Mouse (Mus musculus): ENCODE measurements around the gene Stk4. TPM values are rescaled to one million over a fixed set of nuclear protein-coding genes. Genes with fewer than 3 reads are reported as not detected.

The Stk4 gene
- polyA plus RNA-seq (2015; fragmentation: Nextera tagmentation; extraction: Ambion mirVana) = 12.8 and 14.0 TPM in 2 replicates

DNA sequence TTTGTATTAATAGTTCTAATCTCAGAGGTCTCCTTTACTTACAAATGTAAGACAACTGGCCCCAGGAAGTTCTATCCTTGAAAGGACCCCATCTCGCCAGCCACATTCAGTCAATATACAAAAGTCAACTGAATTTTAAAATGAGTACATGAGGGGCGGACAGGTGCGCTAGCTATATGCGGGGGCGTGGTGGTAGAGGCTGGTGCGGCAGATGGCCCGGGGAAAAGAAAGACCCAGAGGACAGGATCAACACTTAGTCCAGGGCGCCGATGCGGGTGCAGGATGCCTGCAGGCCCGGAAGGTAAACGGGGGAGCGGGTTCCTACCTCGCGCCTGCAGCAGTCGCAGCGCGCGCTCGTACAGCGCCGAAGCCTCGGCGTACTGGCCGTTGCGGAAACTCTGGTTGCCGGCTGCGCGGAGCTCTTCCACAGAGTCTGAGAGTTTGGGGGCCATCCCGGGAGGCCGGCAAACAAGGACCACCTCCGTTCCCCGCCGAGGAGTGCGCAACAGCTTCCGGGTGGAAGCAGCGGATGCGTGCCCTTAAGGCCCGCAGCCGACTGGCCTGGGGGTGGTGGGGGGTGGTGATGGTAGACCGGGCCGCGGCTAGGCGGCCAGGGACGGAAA, at the start of gene Stk4:
Gene Stk4 (plus strand): TSS at position 181 of the 623 bp plus-strand sequence.
- Histone ChIP-seq H3K27ac (ENCODE audit: low read length) (peak within 1 kb of the TSS; percentile 67), H3K4me3 (ENCODE audit: low read depth, low read length) (peak within 1 kb of the TSS; percentile 94), H3K4me2 (ENCODE audit: low read depth, low read length) (peak within 1 kb of the TSS; percentile 93), H3K4me1 (ENCODE audit: control insufficient read depth, low read depth, low read length) (peaks cover 25% of the 10 kb centered on the region), H3K27me3 (ENCODE audit: control insufficient read depth, insufficient read depth, low read depth, low read length) (no peaks in the 10 kb centered on the region), H3K9me3 (replicated peaks; ENCODE audit: control insufficient read depth, low read length) (no peaks in the 10 kb centered on the region), H3K36me3 (ENCODE audit: control insufficient read depth, insufficient read depth) (peaks cover under 1% of the 10 kb centered on the region; the same call in 1 of the 2 replicates), H3K9ac (ENCODE audit: low read depth, low read length) (peak within 1 kb of the TSS; percentile 87)
- WGBS (ENCODE audit: insufficient replicate concordance) = under 1% methylated on average over 45 of the region's 45 CpGs
- ATAC-seq (ENCODE audit: low read depth) = no peak; the same call in 1 of the 2 replicates

DNA sequence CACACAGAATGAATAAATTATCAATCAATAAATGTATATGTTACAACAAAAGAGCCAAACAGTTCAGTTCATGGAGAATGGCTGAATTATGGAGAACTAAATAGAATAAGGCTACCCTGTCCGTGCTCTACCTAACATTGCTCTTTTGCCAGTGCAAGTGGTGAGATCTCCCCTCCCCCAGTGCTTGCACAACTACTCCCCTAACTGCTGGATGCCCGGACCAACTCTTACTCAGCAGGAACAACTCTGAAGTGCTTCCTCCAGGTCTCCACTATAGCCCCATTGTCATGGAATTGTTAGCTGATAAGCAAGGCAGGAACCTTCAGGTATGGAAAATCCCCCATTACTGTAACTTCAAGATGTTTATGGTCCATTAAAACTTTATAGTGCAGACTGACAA, 48.0 kb upstream of the Stk4 start:
- H3K27ac ChIP-seq (ENCODE audit: low read length) = no peak overlapping the region
- no peak for ATAC-seq (ENCODE audit: low read depth)
- H3K4me3 ChIP-seq (ENCODE audit: low read depth, low read length) = no peak overlapping the region
- no peaks in the 10 kb centered on the region for H3K4me1 ChIP-seq (ENCODE audit: control insufficient read depth, low read depth, low read length)
- peaks cover 9% of the 10 kb centered on the region for H3K36me3 ChIP-seq (ENCODE audit: control insufficient read depth, insufficient read depth)
- H3K27me3 ChIP-seq (ENCODE audit: control insufficient read depth, insufficient read depth, low read depth, low read length) = no peaks in the 10 kb centered on the region
- no peak overlapping the region for H3K9ac ChIP-seq (ENCODE audit: low read depth, low read length)
- WGBS (ENCODE audit: insufficient replicate concordance) = 26% methylated on average over 2 of the region's 2 CpGs
- H3K4me2 ChIP-seq (ENCODE audit: low read depth, low read length) = no peak overlapping the region
- H3K9me3 ChIP-seq (replicated peaks; ENCODE audit: control insufficient read depth, low read length) = no peaks in the 10 kb centered on the region

DNA sequence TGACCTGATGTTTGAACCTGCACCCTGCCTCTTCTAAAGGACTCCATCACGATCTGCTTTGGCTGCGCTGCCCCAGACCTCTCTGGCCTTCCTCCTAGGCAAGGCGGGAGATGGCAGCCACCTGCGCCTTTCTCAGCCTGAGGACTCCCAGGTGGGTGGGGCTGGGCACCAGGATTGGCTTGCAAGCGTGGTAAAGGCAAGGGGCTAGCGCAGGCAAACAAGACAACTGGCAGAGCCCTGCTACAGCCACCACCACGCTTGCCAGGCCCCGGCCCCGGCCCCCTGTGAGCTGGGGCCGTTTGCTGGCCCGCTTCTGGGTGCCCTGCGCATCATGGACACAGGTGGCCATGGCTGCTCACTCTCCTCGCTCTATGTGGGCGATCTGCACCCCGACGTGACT, 45.0 kb upstream of the Stk4 start, which contains the start of gene Pabpc1l:
Gene Pabpc1l (plus strand): TSS at position 301 of the 400 bp plus-strand sequence.
- H3K4me2 ChIP-seq (ENCODE audit: low read depth, low read length) = no peak within 1 kb of the TSS
- WGBS (ENCODE audit: insufficient replicate concordance) = 75% methylated on average over 16 of the region's 16 CpGs
- ATAC-seq (ENCODE audit: low read depth) = no peak

DNA sequence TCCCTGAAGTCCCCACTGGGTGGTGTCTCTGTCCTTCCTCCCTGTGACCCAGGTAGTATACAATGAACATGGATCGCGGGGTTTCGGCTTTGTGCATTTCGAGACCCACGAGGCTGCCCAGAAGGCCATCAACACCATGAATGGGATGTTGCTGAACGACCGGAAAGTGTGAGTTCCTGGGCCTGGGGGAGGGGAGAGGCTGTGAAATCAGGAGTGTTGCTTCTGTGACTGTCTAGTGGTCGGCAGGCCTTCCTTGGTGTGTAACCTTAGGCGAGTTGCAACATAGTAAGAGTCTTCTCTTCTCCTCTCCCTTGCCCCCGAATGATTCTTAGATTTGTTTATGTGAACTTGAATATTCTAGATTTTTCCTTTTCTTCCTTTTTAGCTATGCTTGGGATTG, 39.0 kb upstream of the Stk4 start:
- Histone ChIP-seq H3K4me3 (ENCODE audit: low read depth, low read length) (no peak overlapping the region), H3K36me3 (ENCODE audit: control insufficient read depth, insufficient read depth) (no peaks in the 10 kb centered on the region), H3K27me3 (ENCODE audit: control insufficient read depth, insufficient read depth, low read depth, low read length) (no peaks in the 10 kb centered on the region), H3K4me2 (ENCODE audit: low read depth, low read length) (no peak overlapping the region), H3K4me1 (ENCODE audit: control insufficient read depth, low read depth, low read length) (no peaks in the 10 kb centered on the region), H3K9me3 (replicated peaks; ENCODE audit: control insufficient read depth, low read length) (no peaks in the 10 kb centered on the region), H3K27ac (ENCODE audit: low read length) (no peak overlapping the region), H3K9ac (ENCODE audit: low read depth, low read length) (no peak overlapping the region)
- ATAC-seq (ENCODE audit: low read depth) = no peak
- 57% methylated on average over 10 of the region's 10 CpGs for WGBS (ENCODE audit: insufficient replicate concordance)

More for the DNA sequence above, 45.0 kb upstream of the Stk4 start, which contains the start of gene Pabpc1l:
- H3K4me3 ChIP-seq (ENCODE audit: low read depth, low read length) = no peak within 1 kb of the TSS
- H3K9me3 ChIP-seq (replicated peaks; ENCODE audit: control insufficient read depth, low read length) = no peaks in the 10 kb centered on the region
- H3K36me3 ChIP-seq (ENCODE audit: control insufficient read depth, insufficient read depth) = no peaks in the 10 kb centered on the region
- no peak within 1 kb of the TSS for H3K9ac ChIP-seq (ENCODE audit: low read depth, low read length)
- no peak within 1 kb of the TSS for H3K27ac ChIP-seq (ENCODE audit: low read length)
- H3K4me1 ChIP-seq (ENCODE audit: control insufficient read depth, low read depth, low read length) = no peaks in the 10 kb centered on the region
- no peaks in the 10 kb centered on the region for H3K27me3 ChIP-seq (ENCODE audit: control insufficient read depth, insufficient read depth, low read depth, low read length)

DNA sequence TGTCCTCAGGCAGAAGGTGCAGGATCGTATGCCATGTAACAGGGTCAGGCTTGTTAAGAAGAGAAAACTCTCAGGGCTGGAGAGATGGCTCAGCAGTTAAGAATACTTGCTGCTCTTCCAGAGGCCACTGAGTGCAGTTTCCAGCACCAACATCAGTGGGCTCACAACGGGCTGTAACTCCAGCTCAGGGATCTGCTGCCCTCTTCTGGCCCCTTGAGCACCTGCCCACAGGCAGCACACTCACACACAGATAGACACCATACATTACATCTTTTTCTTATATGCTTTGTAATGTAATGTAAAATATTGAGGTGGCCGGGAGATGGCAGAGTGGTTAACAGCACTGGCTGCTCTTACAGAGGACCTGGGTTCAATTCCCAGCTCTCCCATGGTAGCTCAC, 37.1 kb upstream of the Stk4 start:
- Histone ChIP-seq H3K27me3 (ENCODE audit: control insufficient read depth, insufficient read depth, low read depth, low read length) (no peaks in the 10 kb centered on the region), H3K4me2 (ENCODE audit: low read depth, low read length) (no peak overlapping the region), H3K9ac (ENCODE audit: low read depth, low read length) (no peak overlapping the region), H3K36me3 (ENCODE audit: control insufficient read depth, insufficient read depth) (no peaks in the 10 kb centered on the region), H3K9me3 (replicated peaks; ENCODE audit: control insufficient read depth, low read length) (no peaks in the 10 kb centered on the region), H3K4me1 (ENCODE audit: control insufficient read depth, low read depth, low read length) (no peaks in the 10 kb centered on the region), H3K27ac (ENCODE audit: low read length) (no peak overlapping the region), H3K4me3 (ENCODE audit: low read depth, low read length) (no peak overlapping the region)
- 62% methylated on average over 3 of the region's 3 CpGs for WGBS (ENCODE audit: insufficient replicate concordance)
- no peak for ATAC-seq (ENCODE audit: low read depth)

DNA sequence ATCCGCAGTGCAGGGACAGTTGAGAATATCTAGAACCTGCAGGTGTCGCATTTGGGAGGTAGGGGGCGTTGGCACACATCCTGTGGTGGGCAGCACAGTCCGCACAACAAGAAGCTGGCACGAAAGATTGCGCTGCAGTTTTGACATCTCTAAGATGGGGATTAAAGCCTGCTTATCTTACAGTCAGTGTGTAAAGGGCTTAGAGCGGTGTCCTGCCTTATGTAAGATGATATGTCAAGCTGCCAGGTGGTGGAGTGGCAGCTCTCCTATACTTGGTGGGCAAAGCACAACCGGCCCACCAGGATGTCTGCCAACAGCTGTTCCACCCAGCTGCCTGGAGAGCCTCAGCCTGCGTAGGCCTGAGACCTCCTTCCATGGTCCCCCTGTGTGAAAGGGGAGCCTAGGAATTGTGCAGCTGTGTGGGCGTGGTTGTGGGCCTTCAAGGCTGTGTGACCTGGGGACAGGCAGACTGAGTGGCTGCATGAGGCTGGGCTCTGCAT, 33.6 kb upstream of the Stk4 start:
- H3K9ac ChIP-seq (ENCODE audit: low read depth, low read length) = no peak overlapping the region
- H3K27ac ChIP-seq (ENCODE audit: low read length) = no peak overlapping the region
- no peaks in the 10 kb centered on the region for H3K4me1 ChIP-seq (ENCODE audit: control insufficient read depth, low read depth, low read length)
- no peaks in the 10 kb centered on the region for H3K36me3 ChIP-seq (ENCODE audit: control insufficient read depth, insufficient read depth)
- 23% methylated on average over 10 of the region's 10 CpGs for WGBS (ENCODE audit: insufficient replicate concordance)
- peak; percentile 22 for ATAC-seq (ENCODE audit: low read depth)
- H3K4me2 ChIP-seq (ENCODE audit: low read depth, low read length) = no peak overlapping the region
- no peak overlapping the region for H3K4me3 ChIP-seq (ENCODE audit: low read depth, low read length)
- H3K27me3 ChIP-seq (ENCODE audit: control insufficient read depth, insufficient read depth, low read depth, low read length) = no peaks in the 10 kb centered on the region
- H3K9me3 ChIP-seq (replicated peaks; ENCODE audit: control insufficient read depth, low read length) = no peaks in the 10 kb centered on the region

DNA sequence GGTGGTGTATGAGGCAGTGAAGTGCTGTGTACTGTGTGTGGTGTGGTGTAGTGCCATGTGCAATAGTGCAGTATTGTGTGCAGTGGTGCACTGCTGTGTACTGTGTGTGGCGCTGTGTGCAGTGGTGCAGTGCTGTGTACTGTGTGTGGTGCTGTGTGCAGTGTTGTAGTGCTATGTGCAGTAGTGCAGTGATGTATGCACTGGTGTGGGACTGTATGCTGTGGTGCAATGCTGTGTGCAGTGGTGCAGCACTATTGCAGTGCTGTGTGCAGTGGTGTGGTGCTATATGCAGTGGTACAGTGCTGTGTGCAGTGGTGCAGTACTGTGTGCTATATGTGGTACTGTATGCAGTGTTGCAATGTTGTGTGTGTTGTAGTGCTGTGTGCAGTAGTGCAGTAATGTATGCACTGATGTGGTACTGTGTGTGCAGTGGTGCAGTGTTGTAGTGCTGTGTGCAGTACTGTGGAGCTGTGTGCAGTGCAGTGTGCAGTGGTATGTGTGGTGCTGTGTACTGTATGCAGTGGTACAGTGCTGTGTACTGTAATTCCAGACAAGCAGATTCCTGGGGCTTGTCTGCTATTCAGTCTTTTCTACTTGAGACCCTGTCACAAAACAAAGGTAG, 31.6 kb upstream of the Stk4 start:
- whole genome bisulfite sequencing (ENCODE audit: insufficient replicate concordance) = 59% methylated on average over 1 of the region's 1 CpGs
- ATAC-seq (ENCODE audit: low read depth) = peak; percentile 24
- H3K27me3 ChIP-seq (ENCODE audit: control insufficient read depth, insufficient read depth, low read depth, low read length) = no peaks in the 10 kb centered on the region
- no peaks in the 10 kb centered on the region for H3K4me1 ChIP-seq (ENCODE audit: control insufficient read depth, low read depth, low read length)
- no peaks in the 10 kb centered on the region for H3K36me3 ChIP-seq (ENCODE audit: control insufficient read depth, insufficient read depth)
- H3K27ac ChIP-seq (ENCODE audit: low read length) = no peak overlapping the region
- H3K4me2 ChIP-seq (ENCODE audit: low read depth, low read length) = no peak overlapping the region
- H3K9me3 ChIP-seq (replicated peaks; ENCODE audit: control insufficient read depth, low read length) = no peaks in the 10 kb centered on the region
- H3K9ac ChIP-seq (ENCODE audit: low read depth, low read length) = no peak overlapping the region
- no peak overlapping the region for H3K4me3 ChIP-seq (ENCODE audit: low read depth, low read length)

DNA sequence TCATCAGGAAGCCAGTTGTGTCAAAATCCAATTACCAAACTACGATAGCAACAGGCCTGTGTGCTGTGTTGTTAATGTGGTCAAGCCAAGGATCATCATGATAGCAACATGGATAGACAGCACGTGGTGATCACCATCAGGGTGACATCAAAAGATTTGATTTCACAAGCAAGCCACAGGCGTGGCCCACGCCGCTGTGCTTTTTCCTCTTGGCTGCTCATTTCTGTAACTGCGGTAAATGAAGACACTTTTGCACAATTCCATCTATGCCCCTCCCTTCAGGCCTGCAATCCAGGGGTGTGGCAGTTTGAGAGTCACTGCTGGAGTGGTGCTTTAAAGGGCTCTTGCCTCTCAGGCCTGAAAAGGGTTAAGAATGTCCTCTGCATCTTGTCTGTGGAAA, 29.2 kb upstream of the Stk4 start:
- Histone ChIP-seq H3K4me1 (ENCODE audit: control insufficient read depth, low read depth, low read length) (no peaks in the 10 kb centered on the region), H3K27ac (ENCODE audit: low read length) (no peak overlapping the region), H3K36me3 (ENCODE audit: control insufficient read depth, insufficient read depth) (no peaks in the 10 kb centered on the region), H3K27me3 (ENCODE audit: control insufficient read depth, insufficient read depth, low read depth, low read length) (no peaks in the 10 kb centered on the region), H3K4me3 (ENCODE audit: low read depth, low read length) (no peak overlapping the region), H3K9me3 (replicated peaks; ENCODE audit: control insufficient read depth, low read length) (no peaks in the 10 kb centered on the region), H3K9ac (ENCODE audit: low read depth, low read length) (no peak overlapping the region), H3K4me2 (ENCODE audit: low read depth, low read length) (no peak overlapping the region)
- WGBS (ENCODE audit: insufficient replicate concordance) = 68% methylated on average over 6 of the region's 6 CpGs
- peak; percentile 26; the same call in 1 of the 2 replicates for ATAC-seq (ENCODE audit: low read depth)

GRCm38 (mm10) chr2:164041523-164041922, 28.6 kb upstream of the Stk4 start:
- WGBS (ENCODE audit: insufficient replicate concordance) = 60% methylated on average over 2 of the region's 2 CpGs
- no peak for ATAC-seq (ENCODE audit: low read depth)
- no peaks in the 10 kb centered on the region for H3K27me3 ChIP-seq (ENCODE audit: control insufficient read depth, insufficient read depth, low read depth, low read length)
- no peaks in the 10 kb centered on the region for H3K36me3 ChIP-seq (ENCODE audit: control insufficient read depth, insufficient read depth)
- no peaks in the 10 kb centered on the region for H3K9me3 ChIP-seq (replicated peaks; ENCODE audit: control insufficient read depth, low read length)
- no peaks in the 10 kb centered on the region for H3K4me1 ChIP-seq (ENCODE audit: control insufficient read depth, low read depth, low read length)
- no peak overlapping the region for H3K9ac ChIP-seq (ENCODE audit: low read depth, low read length)
- H3K4me2 ChIP-seq (ENCODE audit: low read depth, low read length) = no peak overlapping the region
- H3K27ac ChIP-seq (ENCODE audit: low read length) = no peak overlapping the region
- no peak overlapping the region for H3K4me3 ChIP-seq (ENCODE audit: low read depth, low read length)

Data from liver, embryonic 16.5 days (tissue).